Mouse (Mus musculus): ENCODE results near the gene Olfr1115. TPM values are rescaled to one million over a fixed set of nuclear protein-coding genes. Genes with fewer than 3 reads are reported as not detected.

Gene Olfr1115
- polyA plus RNA-seq (2017; shearing (Covaris generic)): not detected

GRCm38 (mm10) chr2:87247713-87248112, at the start of gene Olfr1115:
Gene Olfr1115 (plus strand): TSS chr2:87248013.

GRCm38 (mm10) chr2:87208670-87209069, 39.1 kb upstream of the Olfr1115 start, which contains the start of gene Olfr1113:
Gene Olfr1113 (plus strand): TSS chr2:87208970.

DNA sequence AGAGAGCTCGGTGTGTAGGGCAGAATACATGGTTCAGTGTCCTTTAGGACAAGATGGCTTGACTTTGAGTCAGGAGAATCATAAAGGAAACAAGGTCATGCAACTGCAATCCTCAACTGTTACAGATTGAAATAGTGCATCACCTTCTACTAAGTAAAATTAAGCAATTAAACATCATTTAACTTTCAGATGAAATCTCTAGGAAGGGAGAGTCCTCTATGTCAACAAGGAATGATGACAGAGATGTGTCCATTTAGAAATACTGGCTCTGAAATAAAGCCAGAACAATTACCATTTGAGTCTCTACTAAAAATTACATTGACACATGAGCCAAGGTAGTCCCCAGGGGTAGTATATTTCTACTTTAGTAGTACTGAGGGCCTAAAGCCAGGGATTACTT, 19.4 kb downstream of the Olfr1115 start, which contains the start of gene Olfr1116:
TSS of gene Olfr1116 (plus strand) at position 301 of the 400 bp plus-strand sequence.

Other genes with a start within 250 kb of the Olfr1115 start
- not detected for gene Olfr1102, start 249.6 kb upstream of the Olfr1115 start, polyA plus RNA-seq (2017; shearing (Covaris generic))
- not detected for gene Olfr1104, start 220.9 kb upstream of the Olfr1115 start, polyA plus RNA-seq (2017; shearing (Covaris generic))
- not detected for gene Olfr1105, start 211.5 kb upstream of the Olfr1115 start, polyA plus RNA-seq (2017; shearing (Covaris generic))
- not detected for gene Olfr1106, start 195.7 kb upstream of the Olfr1115 start, polyA plus RNA-seq (2017; shearing (Covaris generic))
- not detected for gene Olfr1107, start 172.2 kb upstream of the Olfr1115 start, polyA plus RNA-seq (2017; shearing (Covaris generic))
- not detected for gene Olfr1109, start 152.0 kb upstream of the Olfr1115 start, polyA plus RNA-seq (2017; shearing (Covaris generic))
- not detected for gene Olfr259, start 133.4 kb upstream of the Olfr1115 start, polyA plus RNA-seq (2017; shearing (Covaris generic))
- not detected for gene Olfr1110, start 107.7 kb upstream of the Olfr1115 start, polyA plus RNA-seq (2017; shearing (Covaris generic))
- not detected for gene Olfr1111, start 95.4 kb upstream of the Olfr1115 start, polyA plus RNA-seq (2017; shearing (Covaris generic))
- not detected for gene Olfr1112, start 60.2 kb upstream of the Olfr1115 start, polyA plus RNA-seq (2017; shearing (Covaris generic))
- gene Olfr1113, start 39.0 kb upstream of the Olfr1115 start, polyA plus RNA-seq (2017; shearing (Covaris generic)): not detected
- not detected for gene Olfr1116, start 19.5 kb downstream of the Olfr1115 start, polyA plus RNA-seq (2017; shearing (Covaris generic))
- not detected for gene Olfr1118, start 59.6 kb downstream of the Olfr1115 start, polyA plus RNA-seq (2017; shearing (Covaris generic))
- not detected for gene Olfr1120, start 106.8 kb downstream of the Olfr1115 start, polyA plus RNA-seq (2017; shearing (Covaris generic))
- not detected for gene Olfr1121, start 121.9 kb downstream of the Olfr1115 start, polyA plus RNA-seq (2017; shearing (Covaris generic))
- 0.07 TPM for gene Olfr1122, start 137.8 kb downstream of the Olfr1115 start, polyA plus RNA-seq (2017; shearing (Covaris generic))
- not detected for gene Olfr1123, start 168.6 kb downstream of the Olfr1115 start, polyA plus RNA-seq (2017; shearing (Covaris generic))
- 0.30 TPM for gene Olfr1124, start 182.3 kb downstream of the Olfr1115 start, polyA plus RNA-seq (2017; shearing (Covaris generic))
- gene Olfr1126, start 205.9 kb downstream of the Olfr1115 start, polyA plus RNA-seq (2017; shearing (Covaris generic)): not detected
- gene Pramel7, start 249.1 kb downstream of the Olfr1115 start, polyA plus RNA-seq (2017; shearing (Covaris generic)): not detected